Mouse (Mus musculus): ENCODE results near the gene Psmc2. TPM values are rescaled to one million over a fixed set of nuclear protein-coding genes. Genes with fewer than 3 reads are reported as not detected.

Gene Psmc2
- polyA plus RNA-seq, 1 experiment from 2014 or later: 178 TPM

DNA sequence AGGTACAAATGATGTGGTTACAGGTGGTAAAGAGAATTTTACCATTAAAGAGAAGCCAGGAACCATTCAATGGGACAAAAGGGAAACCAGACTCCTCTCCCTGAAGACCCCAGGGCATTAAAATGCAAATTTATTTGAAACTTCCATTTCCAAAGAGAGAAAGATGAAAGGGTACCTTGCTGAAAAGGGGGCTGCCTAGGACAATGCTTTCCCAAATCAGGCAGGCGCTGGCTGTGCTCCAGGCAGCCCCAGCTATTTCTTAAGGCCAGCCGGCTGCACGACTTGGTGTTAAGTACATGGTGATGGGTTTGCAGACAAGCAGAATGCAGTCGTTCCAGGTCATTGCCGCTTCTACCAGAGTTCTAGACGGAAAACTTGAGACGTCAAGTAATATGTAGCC lies 41.3 kb downstream of the Psmc2 start:
- no peak overlapping the region for H3K27ac ChIP-seq (replicated peaks)
- no peaks in the 10 kb centered on the region for H3K27me3 ChIP-seq
- no peak overlapping the region for H3K4me2 ChIP-seq (replicated peaks)
- no peak overlapping the region for H3K4me3 ChIP-seq
- no peaks in the 10 kb centered on the region for H3K9me3 ChIP-seq
- no peaks in the 10 kb centered on the region for H3K36me3 ChIP-seq
- no peak for ATAC-seq (replicated peaks)
- no peak overlapping the region for H3K9ac ChIP-seq (replicated peaks)
- 8% methylated on average over 7 of the region's 7 CpGs for WGBS
- peaks cover 5% of the 10 kb centered on the region; the same call in 1 of the 2 replicates for H3K4me1 ChIP-seq

DNA sequence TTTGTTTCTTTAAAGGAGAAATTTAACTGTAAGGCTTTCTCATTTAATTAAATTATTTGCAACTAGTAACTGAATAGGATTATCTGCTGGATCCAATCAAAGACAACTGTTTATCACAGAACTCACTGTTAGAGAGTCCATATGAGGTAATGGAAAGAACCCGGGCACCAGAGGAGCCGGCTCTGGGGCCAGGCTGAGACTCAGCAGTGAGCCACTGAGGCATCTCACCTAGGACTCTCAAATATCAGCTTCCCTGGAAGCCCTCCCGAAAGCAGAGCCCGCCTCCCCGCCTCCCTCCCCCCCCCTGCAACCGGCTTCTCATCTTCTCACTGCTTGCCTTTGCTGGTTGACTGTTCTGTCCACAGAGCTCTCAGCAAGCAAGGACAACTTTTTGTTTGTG lies 42.6 kb downstream of the Psmc2 start:
- Histone ChIP-seq H3K27ac (replicated peaks) (no peak overlapping the region), H3K9me3 (no peaks in the 10 kb centered on the region), H3K36me3 (no peaks in the 10 kb centered on the region), H3K27me3 (no peaks in the 10 kb centered on the region), H3K4me3 (no peak overlapping the region), H3K9ac (replicated peaks) (no peak overlapping the region), H3K4me1 (peaks cover 5% of the 10 kb centered on the region; the same call in 1 of the 2 replicates), H3K4me2 (replicated peaks) (no peak overlapping the region)
- ATAC-seq (replicated peaks): no peak
- WGBS: 22% methylated on average over 6 of the region's 6 CpGs

DNA sequence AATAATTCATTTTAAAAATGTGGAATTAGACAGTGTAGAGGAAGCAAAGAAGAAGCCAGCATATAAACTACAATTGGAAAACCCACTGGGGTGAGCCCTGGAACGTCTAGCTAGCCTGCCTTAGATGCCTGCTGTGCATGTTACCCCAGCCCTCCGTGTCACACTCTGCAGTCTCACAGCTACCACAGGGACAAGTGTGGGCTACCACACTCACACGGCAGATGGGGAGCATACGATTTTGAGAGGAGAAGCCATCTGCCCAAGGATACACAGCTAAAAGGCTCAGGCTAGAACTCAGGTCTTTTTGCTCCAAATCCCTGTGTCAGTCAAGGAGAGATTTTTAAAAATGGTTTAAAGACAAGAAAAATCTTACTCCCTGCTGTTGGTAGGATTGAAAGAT lies 43.8 kb downstream of the Psmc2 start:
- no peak overlapping the region for H3K4me2 ChIP-seq (replicated peaks)
- H3K27me3 ChIP-seq: no peaks in the 10 kb centered on the region
- H3K9ac ChIP-seq (replicated peaks): no peak overlapping the region
- H3K4me1 ChIP-seq: peaks cover 5% of the 10 kb centered on the region; the same call in 1 of the 2 replicates
- H3K36me3 ChIP-seq: no peaks in the 10 kb centered on the region
- H3K9me3 ChIP-seq: no peaks in the 10 kb centered on the region
- H3K4me3 ChIP-seq: no peak overlapping the region
- 60% methylated on average over 4 of the region's 4 CpGs for WGBS
- no peak; the same call in 1 of the 2 replicates for ATAC-seq (replicated peaks)
- no peak overlapping the region for H3K27ac ChIP-seq (replicated peaks)

DNA sequence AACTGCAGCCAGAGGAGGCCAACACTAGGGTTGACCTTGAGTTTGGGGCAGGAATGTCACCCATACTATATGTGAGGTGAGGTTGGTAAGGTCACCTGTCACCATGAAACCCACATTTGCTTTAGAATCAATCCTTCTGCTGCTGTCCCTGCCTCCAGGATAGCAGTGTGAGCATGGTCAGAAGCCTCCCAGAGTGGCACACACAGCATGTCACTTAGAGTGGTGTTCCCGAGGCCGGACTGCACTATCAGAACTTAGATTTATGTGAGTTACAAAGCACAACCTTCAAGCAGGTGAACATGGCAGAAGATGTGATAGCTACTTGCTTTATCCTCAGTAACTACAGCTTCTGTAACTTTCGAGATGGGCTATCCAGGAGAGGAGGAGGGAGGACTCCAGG lies 46.7 kb downstream of the Psmc2 start:
- H3K36me3 ChIP-seq: no peaks in the 10 kb centered on the region
- no peak overlapping the region for H3K4me2 ChIP-seq (replicated peaks)
- no peaks in the 10 kb centered on the region for H3K9me3 ChIP-seq
- H3K9ac ChIP-seq (replicated peaks): no peak overlapping the region
- WGBS: 86% methylated on average over 3 of the region's 3 CpGs
- no peaks in the 10 kb centered on the region for H3K27me3 ChIP-seq
- no peak overlapping the region for H3K4me3 ChIP-seq
- no peaks in the 10 kb centered on the region for H3K4me1 ChIP-seq
- no peak overlapping the region for H3K27ac ChIP-seq (replicated peaks)
- ATAC-seq (replicated peaks): no peak

DNA sequence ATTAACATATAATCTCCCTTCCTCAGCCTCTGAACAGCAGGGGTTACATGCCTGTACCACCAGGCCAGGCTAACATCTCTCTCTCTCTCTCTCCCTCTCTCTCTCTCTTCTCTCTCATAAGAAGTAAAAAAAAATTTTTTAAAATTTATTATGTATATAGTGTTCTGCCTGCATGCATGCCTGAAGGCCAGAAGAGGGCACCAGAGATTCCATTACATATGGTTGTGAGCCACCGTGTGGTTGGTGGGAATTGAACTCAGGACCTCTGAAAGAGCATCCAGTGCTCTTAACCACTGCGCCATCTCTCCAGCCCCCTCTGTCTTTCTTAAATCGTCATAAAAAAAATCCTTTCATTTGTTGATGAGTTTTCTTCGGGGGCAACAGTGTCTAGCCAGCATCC lies 59.6 kb downstream of the Psmc2 start:
- Histone ChIP-seq H3K4me2 (replicated peaks) (no peak overlapping the region), H3K27ac (replicated peaks) (no peak overlapping the region), H3K9ac (replicated peaks) (no peak overlapping the region), H3K36me3 (no peaks in the 10 kb centered on the region), H3K4me1 (no peaks in the 10 kb centered on the region), H3K27me3 (no peaks in the 10 kb centered on the region), H3K4me3 (no peak overlapping the region), H3K9me3 (no peaks in the 10 kb centered on the region)
- WGBS: 72% methylated on average over 4 of the region's 4 CpGs
- no peak for ATAC-seq (replicated peaks)

DNA sequence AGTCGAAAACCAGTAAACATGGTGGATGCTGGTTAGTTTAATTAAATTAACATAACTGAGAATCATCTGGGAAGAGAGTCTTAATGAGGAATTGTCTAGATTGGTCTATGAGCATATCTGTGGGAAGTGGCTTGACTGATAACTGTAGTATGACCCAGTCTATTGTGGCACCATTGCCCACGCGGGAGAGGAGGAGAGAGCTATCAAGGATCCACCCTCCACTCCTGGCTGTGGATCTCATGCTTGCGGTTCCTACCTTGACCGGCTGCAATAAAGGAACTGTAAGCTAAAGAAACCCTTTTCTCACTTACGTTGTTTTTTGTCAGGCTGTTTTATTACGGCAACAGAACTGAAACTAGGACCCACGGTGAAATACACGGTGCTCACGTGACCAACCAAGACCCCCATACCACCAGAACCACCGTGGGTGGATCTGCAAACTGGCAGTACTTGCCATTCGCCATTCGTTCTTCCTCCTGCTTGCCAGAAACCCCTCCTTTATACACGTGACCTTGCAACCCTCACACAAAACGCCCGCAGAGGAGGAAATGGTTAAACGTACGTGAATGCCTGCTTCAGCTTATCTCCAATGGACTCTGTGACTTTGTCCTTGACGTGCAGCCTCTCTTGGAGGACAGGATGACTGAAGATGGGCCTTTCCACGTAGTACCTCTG lies 61.7 kb downstream of the Psmc2 start:
- Histone ChIP-seq H3K4me1 (no peaks in the 10 kb centered on the region; the same call in 1 of the 2 replicates), H3K27ac (replicated peaks) (no peak overlapping the region), H3K27me3 (no peaks in the 10 kb centered on the region), H3K9me3 (no peaks in the 10 kb centered on the region), H3K4me2 (replicated peaks) (no peak overlapping the region), H3K36me3 (no peaks in the 10 kb centered on the region), H3K9ac (replicated peaks) (no peak overlapping the region), H3K4me3 (no peak overlapping the region)
- WGBS: 87% methylated on average over 20 of the region's 20 CpGs
- no peak for ATAC-seq (replicated peaks)

DNA sequence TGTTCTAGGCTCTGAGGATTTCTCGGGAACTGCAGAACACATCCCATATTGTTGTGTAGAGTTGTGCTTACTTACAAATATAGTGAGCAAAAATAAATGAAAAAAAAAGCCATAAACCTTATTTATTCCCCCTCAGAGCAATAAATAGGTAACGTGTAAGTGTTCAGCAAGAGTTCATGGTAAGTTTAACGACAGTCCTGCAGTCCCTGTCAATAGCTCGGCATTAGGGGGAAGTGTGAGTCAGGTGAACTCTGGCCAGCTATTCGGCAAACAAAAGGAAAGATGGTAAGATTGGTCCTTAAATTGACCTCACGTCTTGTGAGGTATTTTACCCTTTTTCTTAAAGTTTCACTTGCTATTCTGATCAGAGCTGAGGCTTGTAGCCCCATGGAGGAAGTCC lies 62.4 kb downstream of the Psmc2 start:
- Histone ChIP-seq H3K27me3 (no peaks in the 10 kb centered on the region), H3K4me3 (no peak overlapping the region), H3K4me1 (no peaks in the 10 kb centered on the region; the same call in 1 of the 2 replicates), H3K9ac (replicated peaks) (no peak overlapping the region), H3K4me2 (replicated peaks) (no peak overlapping the region), H3K27ac (replicated peaks) (no peak overlapping the region), H3K36me3 (no peaks in the 10 kb centered on the region), H3K9me3 (no peaks in the 10 kb centered on the region)
- 78% methylated on average over 6 of the region's 6 CpGs for WGBS
- no peak for ATAC-seq (replicated peaks)

DNA sequence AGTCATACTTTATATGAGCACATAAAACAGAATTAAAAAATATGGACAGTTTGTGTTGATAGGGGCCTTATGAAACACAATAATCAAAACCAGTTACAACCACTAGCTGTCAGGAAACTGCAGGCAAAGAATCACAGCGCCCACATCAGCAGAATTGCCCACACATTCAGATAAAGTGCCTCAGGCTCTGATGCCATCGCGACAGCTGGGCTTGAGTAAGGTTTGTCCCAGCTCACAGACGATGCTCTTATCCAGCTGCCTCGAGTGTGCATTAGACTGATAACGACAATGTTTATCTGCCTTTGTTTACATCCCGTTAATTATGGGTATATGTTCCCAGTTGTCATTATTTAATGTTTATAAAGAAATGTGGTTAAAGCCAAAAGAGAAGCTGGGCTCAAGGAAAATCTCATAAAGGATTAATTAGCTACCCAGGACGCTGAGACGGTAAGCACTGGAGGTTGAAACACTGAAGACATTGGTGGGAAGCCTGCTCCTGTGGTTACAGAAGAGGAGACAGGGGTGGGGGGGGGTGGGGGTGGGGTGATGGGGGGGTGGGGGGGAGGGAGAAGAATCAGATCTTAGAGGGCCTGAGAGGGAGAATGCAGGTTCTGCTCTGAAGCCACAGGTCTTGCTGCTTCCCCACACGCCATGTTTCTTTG lies 66.7 kb downstream of the Psmc2 start:
- Histone ChIP-seq H3K4me3 (no peak overlapping the region), H3K9me3 (no peaks in the 10 kb centered on the region), H3K36me3 (no peaks in the 10 kb centered on the region), H3K4me1 (no peaks in the 10 kb centered on the region; the same call in 1 of the 2 replicates), H3K27ac (replicated peaks) (no peak overlapping the region), H3K27me3 (no peaks in the 10 kb centered on the region), H3K4me2 (replicated peaks) (no peak overlapping the region), H3K9ac (replicated peaks) (no peak overlapping the region)
- 31% methylated on average over 10 of the region's 10 CpGs for WGBS
- no peak for ATAC-seq (replicated peaks)

Other genes starting within 250 kb of the Psmc2 start
- gene Lrrc17, start 241.7 kb upstream of the Psmc2 start, polyA plus RNA-seq (2015; fragmentation: Nextera tagmentation; extraction: Ambion mirVana): 2.6 and 2.7 TPM in 2 replicates
- 0.33 and 0.34 TPM in 2 replicates for gene Fbxl13, start 139.6 kb upstream of the Psmc2 start, polyA plus RNA-seq (2015; fragmentation: Nextera tagmentation; extraction: Ambion mirVana)
- 88.5 and 90.3 TPM in 2 replicates for gene Armc10, start 139.5 kb upstream of the Psmc2 start, polyA plus RNA-seq (2015; fragmentation: Nextera tagmentation; extraction: Ambion mirVana)
- 3.9 and 4.2 TPM in 2 replicates for gene Napepld, start 83.9 kb upstream of the Psmc2 start, polyA plus RNA-seq (2015; fragmentation: Nextera tagmentation; extraction: Ambion mirVana)
- gene Pmpcb, start 48.1 kb upstream of the Psmc2 start, polyA plus RNA-seq (2015; fragmentation: Nextera tagmentation; extraction: Ambion mirVana): 85.3 and 89.1 TPM in 2 replicates
- 69.2 and 72.3 TPM in 2 replicates for gene Dnajc2, start within 50 bp of the Psmc2 start, polyA plus RNA-seq (2015; fragmentation: Nextera tagmentation; extraction: Ambion mirVana)
- 0.09 and 0.37 TPM in 2 replicates for gene Slc26a5, start 80.3 kb downstream of the Psmc2 start, polyA plus RNA-seq (2015; fragmentation: Nextera tagmentation; extraction: Ambion mirVana)